Mouse (Mus musculus) hindbrain, embryonic 12.5 days (tissue): ENCODE measurements around the gene C1qtnf2. TPM values are rescaled to one million over a fixed set of nuclear protein-coding genes. Genes with fewer than 3 reads are reported as not detected.
A peak's percentile ranks its signal among the peaks of the same experiment; 100 is the strongest.

Experiments
- ATAC-seq: fragments of 200-750 bp; cut with Nextera tagmentation; 2 replicates; pipeline ENCODE4 v1.8.0; 2017; ENCODE audit warnings: moderate TSS enrichment; ENCODE audit not compliant: low FRiP score
- H3K27ac ChIP-seq: fragments of 300-500 bp; sonication (generic); 2 replicates; pipeline ENCODE4 v1.5.1; 2016; ENCODE audit warnings: mild to moderate bottlenecking
- H3K27me3 ChIP-seq: fragments of 300-500 bp; sonication (generic); 2 replicates; pipeline ENCODE4 v1.6.1; 2016; ENCODE audit warnings: mild to moderate bottlenecking
- H3K36me3 ChIP-seq: fragments of 300-500 bp; sonication (generic); 2 replicates; pipeline ENCODE4 v1.6.1; 2016; ENCODE audit warnings: mild to moderate bottlenecking
- H3K4me1 ChIP-seq: fragments of 300-500 bp; sonication (generic); 2 replicates; pipeline ENCODE4 v1.6.1; 2016
- H3K4me2 ChIP-seq: fragments of 300-500 bp; sonication (generic); replicated peaks from 2 replicates; pipeline ENCODE4 v1.6.1; 2016; ENCODE audit warnings: mild to moderate bottlenecking
- H3K4me3 ChIP-seq: fragments of 300-500 bp; sonication (generic); 2 replicates; pipeline ENCODE4 v1.5.1; 2016; ENCODE audit warnings: mild to moderate bottlenecking
- H3K9ac ChIP-seq: fragments of 300-500 bp; sonication (generic); 2 replicates; pipeline ENCODE4 v1.6.1; 2016; ENCODE audit warnings: mild to moderate bottlenecking, moderate library complexity
- H3K9me3 ChIP-seq: fragments of 300-500 bp; sonication (generic); replicated peaks from 2 replicates; pipeline ENCODE4 v1.6.1; 2016; ENCODE audit warnings: mild to moderate bottlenecking
- WGBS: fragments of 180-500 bp; shearing (Covaris S2); methylation state at CpG from one replicate; pipeline ENCODE4 v1.1.7; 2016; 5-methylcytosine and 5-hydroxymethylcytosine counted together
- polyA plus RNA-seq: library from polyadenylated mRNA; unstranded; fragments of >200 nt; fragmentation: Nextera tagmentation; extraction: Ambion mirVana; gene quantifications from 2 replicates; pipeline ENCODE4 v1.2.1, GENCODE M21; 2016

C1qtnf2 gene
- polyA plus RNA-seq, 1 experiment from 2014 or later = 5.4 TPM

DNA sequence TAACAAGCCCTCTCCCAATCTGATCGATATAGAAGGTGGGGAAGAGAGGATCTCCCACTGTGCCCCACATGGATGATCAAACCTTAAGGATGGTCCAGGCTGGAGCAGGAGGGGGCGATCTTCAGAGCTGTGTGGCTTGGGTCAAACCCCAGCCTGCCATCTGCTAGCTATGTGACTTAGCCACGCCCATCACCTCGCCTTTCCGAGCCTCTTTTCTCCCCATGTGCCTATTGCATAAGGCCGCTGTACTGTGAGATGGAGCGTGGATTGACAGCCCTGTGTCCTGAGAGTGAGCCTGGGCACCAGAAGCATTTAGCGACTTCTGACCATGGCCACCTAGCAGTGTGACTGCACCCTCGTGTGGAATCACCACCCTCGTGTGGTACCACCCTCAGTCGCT is 10.6 kb downstream of the C1qtnf2 start:
- peaks cover 11% of the 10 kb centered on the region for H3K4me1 ChIP-seq
- peak; percentile 73 for ATAC-seq
- WGBS = 39% methylated on average over 11 of the region's 11 CpGs
- no peaks in the 10 kb centered on the region for H3K36me3 ChIP-seq
- H3K9me3 ChIP-seq = no peaks in the 10 kb centered on the region
- no peak overlapping the region for H3K4me2 ChIP-seq
- H3K27me3 ChIP-seq = 0 out of 2 replicates have a peak, but pooled peaks cover 3% of the 10 kb centered on the region
- H3K27ac ChIP-seq = no peak overlapping the region
- no peak overlapping the region for H3K4me3 ChIP-seq
- no peak overlapping the region for H3K9ac ChIP-seq

DNA sequence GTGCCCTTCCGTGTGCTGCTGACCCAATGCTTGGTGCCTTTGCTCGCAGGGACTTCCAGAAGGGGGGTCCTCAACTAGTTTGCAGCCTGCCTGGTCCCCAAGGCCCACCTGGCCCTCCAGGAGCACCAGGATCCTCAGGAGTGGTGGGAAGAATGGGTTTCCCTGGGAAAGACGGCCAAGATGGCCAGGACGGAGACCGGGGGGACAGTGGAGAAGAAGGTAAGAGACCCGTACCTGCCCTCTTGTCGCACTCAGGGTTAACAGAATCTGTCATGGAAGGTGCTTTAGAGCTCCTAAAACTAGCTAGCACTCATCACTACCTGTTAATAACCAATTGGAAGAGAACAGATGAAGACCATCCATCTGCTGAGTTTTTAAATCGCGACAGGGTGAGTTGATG is 11.8 kb downstream of the C1qtnf2 start:
- no peak overlapping the region for H3K27ac ChIP-seq
- no peak overlapping the region for H3K4me3 ChIP-seq
- WGBS = 94% methylated on average over 9 of the region's 9 CpGs
- H3K9ac ChIP-seq = no peak overlapping the region
- H3K9me3 ChIP-seq = no peaks in the 10 kb centered on the region
- H3K4me2 ChIP-seq = no peak overlapping the region
- H3K36me3 ChIP-seq = no peaks in the 10 kb centered on the region
- H3K4me1 ChIP-seq = peaks cover 11% of the 10 kb centered on the region
- no peak for ATAC-seq
- H3K27me3 ChIP-seq = no peaks in the 10 kb centered on the region

DNA sequence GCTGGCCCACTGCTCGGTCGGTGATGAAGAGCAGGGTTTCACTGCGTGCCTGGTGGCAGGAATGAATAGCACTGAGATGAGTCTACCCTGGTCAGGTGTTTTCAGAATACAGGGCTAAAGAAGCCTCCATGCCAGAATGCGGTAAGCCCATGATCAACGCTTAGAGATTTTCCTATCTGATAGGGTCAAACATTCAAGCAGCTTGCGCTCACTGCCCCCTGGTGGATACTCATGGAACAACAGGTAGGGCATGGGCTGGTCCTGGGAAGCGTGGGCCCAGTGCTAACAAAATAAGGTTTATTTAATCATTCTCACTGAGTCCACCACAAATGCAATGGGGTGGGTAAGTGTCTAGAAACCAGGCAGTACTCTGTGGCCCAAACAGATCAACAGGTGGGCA is 18.6 kb downstream of the C1qtnf2 start:
- no peaks in the 10 kb centered on the region for H3K27me3 ChIP-seq
- H3K4me1 ChIP-seq = 0 out of 2 replicates have a peak, but pooled peaks cover 4% of the 10 kb centered on the region
- no peak overlapping the region for H3K27ac ChIP-seq
- no peaks in the 10 kb centered on the region for H3K36me3 ChIP-seq
- ATAC-seq = peak; percentile 26
- no peaks in the 10 kb centered on the region for H3K9me3 ChIP-seq
- no peak overlapping the region for H3K9ac ChIP-seq
- 31% methylated on average over 7 of the region's 7 CpGs for WGBS
- no peak overlapping the region for H3K4me2 ChIP-seq
- no peak overlapping the region for H3K4me3 ChIP-seq

DNA sequence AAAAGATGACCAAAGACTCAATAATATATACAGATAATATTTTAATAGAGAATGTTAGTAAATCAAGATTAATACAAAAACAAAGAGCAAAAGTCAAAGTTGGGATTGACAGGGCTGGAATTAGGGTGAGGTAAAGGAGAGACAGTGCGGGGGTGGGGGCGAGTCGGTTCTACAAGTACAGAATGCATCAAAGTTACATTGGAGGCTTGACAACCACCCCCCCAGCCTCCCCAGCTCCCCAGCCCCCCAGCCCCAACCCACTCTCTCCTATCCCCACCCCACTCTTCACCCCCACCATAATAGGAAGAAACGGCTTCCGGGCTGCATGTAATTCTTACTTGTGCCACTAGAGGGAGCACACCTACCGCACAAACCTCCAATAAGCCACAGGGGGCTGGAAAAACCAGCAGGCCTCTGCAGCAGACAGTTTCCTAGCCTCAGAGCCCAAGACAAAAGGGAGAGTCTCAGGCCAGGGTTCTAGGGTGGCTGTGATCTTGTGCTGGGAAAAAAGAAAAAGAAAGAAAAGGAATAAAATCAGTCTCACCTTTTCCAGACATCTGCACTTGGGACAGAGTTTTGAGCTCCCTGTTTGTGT is 19.8 kb downstream of the C1qtnf2 start:
- Histone ChIP-seq H3K4me1 (0 out of 2 replicates have a peak, but pooled peaks cover 4% of the 10 kb centered on the region), H3K9ac (no peak overlapping the region; the same call in 1 of the 2 replicates), H3K4me3 (no peak overlapping the region), H3K4me2 (no peak overlapping the region), H3K36me3 (no peaks in the 10 kb centered on the region), H3K9me3 (peaks cover 7% of the 10 kb centered on the region), H3K27ac (no peak overlapping the region), H3K27me3 (no peaks in the 10 kb centered on the region)
- WGBS = 21% methylated on average over 6 of the region's 6 CpGs
- peak; percentile 84 for ATAC-seq

DNA sequence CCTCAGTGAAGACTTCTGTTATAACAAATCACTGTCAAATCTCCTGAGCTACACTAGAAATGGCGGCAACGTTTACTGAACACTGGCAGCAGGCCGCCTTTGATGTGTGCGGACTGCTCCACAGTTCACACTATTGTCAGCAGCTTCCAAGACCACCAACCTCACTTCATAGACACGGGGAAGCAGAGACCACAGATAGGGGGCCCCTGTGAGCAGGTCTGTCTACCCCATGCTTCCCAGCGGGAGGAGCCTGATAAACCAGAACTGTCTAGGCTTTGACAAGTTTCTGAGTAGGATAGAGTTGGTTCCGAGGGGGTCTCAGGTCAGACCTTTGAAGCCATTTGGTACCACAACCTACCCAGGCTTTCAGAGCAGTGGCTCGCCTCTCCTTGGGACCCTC is 21.0 kb downstream of the C1qtnf2 start:
- 0 out of 2 replicates have a peak, but pooled peaks cover 4% of the 10 kb centered on the region for H3K4me1 ChIP-seq
- peaks cover 7% of the 10 kb centered on the region for H3K9me3 ChIP-seq
- H3K4me3 ChIP-seq = no peak overlapping the region
- no peaks in the 10 kb centered on the region for H3K27me3 ChIP-seq
- H3K4me2 ChIP-seq = no peak overlapping the region
- no peak overlapping the region for H3K9ac ChIP-seq
- 43% methylated on average over 8 of the region's 8 CpGs for WGBS
- H3K27ac ChIP-seq = no peak overlapping the region
- no peak for ATAC-seq
- no peaks in the 10 kb centered on the region for H3K36me3 ChIP-seq

DNA sequence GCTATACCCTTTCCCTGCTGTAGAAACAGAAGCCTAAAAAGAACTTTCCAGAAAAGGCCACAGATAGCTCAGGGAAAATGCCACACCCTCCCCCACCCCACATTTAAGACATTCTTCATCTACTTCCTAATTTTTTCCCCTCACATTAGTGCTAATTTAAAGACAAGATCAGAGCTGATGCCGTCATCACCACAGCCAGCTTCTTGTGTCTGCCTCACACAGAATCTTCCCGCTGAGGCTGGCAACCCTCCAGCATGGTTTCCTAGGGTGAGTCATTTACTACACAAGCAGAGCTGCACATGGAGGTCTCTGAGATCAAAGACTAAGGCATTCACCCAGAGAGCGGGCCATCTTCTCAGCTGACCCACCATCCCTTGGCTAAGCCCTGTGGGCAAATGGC is 21.5 kb downstream of the C1qtnf2 start:
- no peak overlapping the region for H3K9ac ChIP-seq
- no peaks in the 10 kb centered on the region for H3K27me3 ChIP-seq
- no peak overlapping the region for H3K27ac ChIP-seq
- H3K4me2 ChIP-seq = no peak overlapping the region
- 68% methylated on average over 3 of the region's 3 CpGs for WGBS
- no peak overlapping the region for H3K4me3 ChIP-seq
- H3K4me1 ChIP-seq = 0 out of 2 replicates have a peak, but pooled peaks cover 4% of the 10 kb centered on the region
- no peaks in the 10 kb centered on the region for H3K36me3 ChIP-seq
- peaks cover 7% of the 10 kb centered on the region for H3K9me3 ChIP-seq
- no peak for ATAC-seq

DNA sequence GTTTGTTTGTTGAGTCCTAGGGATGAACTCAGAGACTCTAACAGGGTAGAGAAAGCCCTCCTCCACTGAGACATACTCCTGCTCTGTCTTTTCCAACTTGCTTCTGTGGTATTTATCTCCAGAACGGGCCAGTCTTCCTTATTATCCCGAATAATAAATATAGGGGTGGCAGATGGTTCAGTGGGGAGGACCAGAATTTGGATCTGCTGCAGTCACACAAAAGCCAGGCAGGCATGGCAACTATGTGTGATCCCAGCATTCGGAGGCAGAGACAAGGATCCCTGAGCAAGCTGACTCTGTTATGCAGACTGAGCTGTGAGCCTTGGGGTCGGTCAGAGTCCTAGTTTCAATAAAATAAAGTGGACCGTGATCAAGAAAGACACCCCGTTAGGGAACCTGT is 27.2 kb downstream of the C1qtnf2 start:
- H3K4me3 ChIP-seq = no peak overlapping the region
- no peak for ATAC-seq
- H3K9ac ChIP-seq = 0 out of 2 replicates have a peak overlapping the region, but pooled peaks have one; percentile 23
- no peaks in the 10 kb centered on the region for H3K4me1 ChIP-seq
- WGBS = 84% methylated on average over 6 of the region's 6 CpGs
- H3K27me3 ChIP-seq = no peaks in the 10 kb centered on the region
- peaks cover 7% of the 10 kb centered on the region for H3K9me3 ChIP-seq
- H3K36me3 ChIP-seq = no peaks in the 10 kb centered on the region
- no peak overlapping the region for H3K4me2 ChIP-seq
- H3K27ac ChIP-seq = no peak overlapping the region

DNA sequence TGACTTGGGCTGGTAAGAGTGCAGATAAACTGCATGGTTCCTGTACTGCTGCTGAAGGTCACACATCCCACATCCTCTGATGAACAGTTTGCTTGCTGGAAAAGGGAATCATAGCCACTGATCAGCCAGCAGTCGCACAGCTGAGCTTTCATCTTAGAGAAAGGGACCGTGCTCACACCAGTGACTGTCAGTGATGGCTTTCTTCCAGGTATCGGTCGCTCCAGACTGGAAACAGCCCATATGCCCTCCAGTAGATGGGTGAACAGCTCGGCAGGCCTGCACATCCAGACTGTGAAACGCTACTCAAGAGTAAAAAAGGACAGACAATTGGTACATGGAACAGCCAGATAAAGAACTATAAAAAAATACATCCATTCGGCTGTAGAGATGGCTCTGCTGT is 31.1 kb downstream of the C1qtnf2 start:
- H3K9ac ChIP-seq = no peak overlapping the region
- H3K27ac ChIP-seq = no peak overlapping the region
- no peak for ATAC-seq
- no peak overlapping the region for H3K4me2 ChIP-seq
- H3K9me3 ChIP-seq = no peaks in the 10 kb centered on the region
- no peak overlapping the region for H3K4me3 ChIP-seq
- H3K27me3 ChIP-seq = no peaks in the 10 kb centered on the region
- WGBS = 89% methylated on average over 7 of the region's 7 CpGs
- H3K36me3 ChIP-seq = no peaks in the 10 kb centered on the region
- H3K4me1 ChIP-seq = no peaks in the 10 kb centered on the region

DNA sequence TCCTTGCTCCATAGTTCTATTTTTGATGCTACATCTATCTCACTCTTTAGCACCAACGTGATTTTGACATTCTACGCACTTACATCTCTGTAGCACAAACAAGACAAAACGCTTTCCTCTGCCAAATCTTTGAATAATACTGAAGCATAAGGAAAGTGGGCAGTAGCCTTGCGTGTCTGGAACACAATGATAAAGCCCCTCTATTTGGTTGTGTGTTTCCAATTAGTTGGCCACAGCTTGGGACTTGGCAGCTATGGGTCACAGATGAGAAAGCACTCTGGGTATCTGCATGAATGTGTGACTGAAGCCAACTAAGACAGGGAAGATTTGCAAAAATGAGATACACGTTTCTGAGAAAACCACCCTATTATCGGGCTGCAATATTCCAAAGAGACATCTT is 33.9 kb downstream of the C1qtnf2 start:
- H3K27ac ChIP-seq = no peak overlapping the region
- no peaks in the 10 kb centered on the region for H3K27me3 ChIP-seq
- H3K4me1 ChIP-seq = no peaks in the 10 kb centered on the region
- H3K9ac ChIP-seq = no peak overlapping the region
- H3K4me2 ChIP-seq = no peak overlapping the region
- H3K4me3 ChIP-seq = no peak overlapping the region
- H3K9me3 ChIP-seq = no peaks in the 10 kb centered on the region
- no peak for ATAC-seq
- 87% methylated on average over 6 of the region's 6 CpGs for WGBS
- no peaks in the 10 kb centered on the region for H3K36me3 ChIP-seq

DNA sequence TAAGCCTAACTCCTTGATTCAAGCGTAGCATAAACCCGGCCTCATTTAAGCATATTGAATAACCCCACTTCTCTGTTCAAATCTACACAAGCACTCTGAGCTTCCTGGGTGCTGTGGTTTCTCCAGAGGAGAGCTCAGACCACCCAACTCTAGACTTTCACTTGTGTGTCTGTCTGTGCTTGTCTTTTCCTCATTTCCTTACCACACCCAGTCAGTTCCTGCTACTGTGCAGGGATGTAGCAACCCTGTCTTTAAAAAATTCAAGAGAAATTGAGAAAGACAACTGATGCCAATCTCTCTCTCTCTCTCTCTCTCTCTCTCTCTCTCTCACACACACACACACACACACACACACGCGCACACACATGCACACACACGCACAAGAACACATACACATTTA is 35.8 kb downstream of the C1qtnf2 start:
- 92% methylated on average over 5 of the region's 5 CpGs for WGBS
- H3K4me1 ChIP-seq = no peaks in the 10 kb centered on the region

DNA sequence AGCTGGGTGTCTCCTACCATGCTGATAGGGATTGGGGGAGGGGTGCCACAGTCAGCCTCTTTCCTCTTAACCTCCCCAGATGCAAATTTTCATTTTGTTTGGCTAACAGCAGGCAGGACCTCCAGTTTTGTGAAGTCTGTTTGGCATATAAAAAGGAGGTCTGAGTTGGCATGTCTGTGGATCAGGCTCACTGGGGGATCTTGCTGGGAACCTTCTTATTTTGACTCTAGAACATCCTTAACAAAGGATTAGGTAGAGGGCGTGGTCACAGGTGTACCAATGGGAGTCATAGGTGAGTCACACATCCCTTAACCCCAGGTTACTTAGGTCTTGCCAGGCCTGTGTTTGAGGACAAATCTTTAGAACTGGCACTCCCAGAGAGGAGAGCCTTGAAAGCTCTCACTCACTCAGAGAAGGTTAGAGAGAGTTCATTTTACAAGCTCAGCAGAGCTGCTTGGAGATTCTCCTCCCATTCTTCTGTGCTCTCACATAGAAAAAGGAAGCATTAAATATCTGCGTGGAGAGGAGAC is 38.6 kb downstream of the C1qtnf2 start:
- no peak for ATAC-seq
- Histone ChIP-seq H3K9me3 (no peaks in the 10 kb centered on the region), H3K4me2 (no peak overlapping the region), H3K4me1 (no peaks in the 10 kb centered on the region), H3K36me3 (no peaks in the 10 kb centered on the region), H3K27me3 (no peaks in the 10 kb centered on the region), H3K4me3 (no peak overlapping the region), H3K27ac (no peak overlapping the region), H3K9ac (no peak overlapping the region)
- WGBS = 76% methylated on average over 2 of the region's 2 CpGs

More for the DNA sequence above, 35.8 kb downstream of the C1qtnf2 start:
- Histone ChIP-seq H3K9ac (no peak overlapping the region), H3K9me3 (no peaks in the 10 kb centered on the region), H3K4me3 (no peak overlapping the region), H3K27ac (no peak overlapping the region), H3K36me3 (no peaks in the 10 kb centered on the region), H3K4me2 (no peak overlapping the region), H3K27me3 (no peaks in the 10 kb centered on the region)
- ATAC-seq = no peak

DNA sequence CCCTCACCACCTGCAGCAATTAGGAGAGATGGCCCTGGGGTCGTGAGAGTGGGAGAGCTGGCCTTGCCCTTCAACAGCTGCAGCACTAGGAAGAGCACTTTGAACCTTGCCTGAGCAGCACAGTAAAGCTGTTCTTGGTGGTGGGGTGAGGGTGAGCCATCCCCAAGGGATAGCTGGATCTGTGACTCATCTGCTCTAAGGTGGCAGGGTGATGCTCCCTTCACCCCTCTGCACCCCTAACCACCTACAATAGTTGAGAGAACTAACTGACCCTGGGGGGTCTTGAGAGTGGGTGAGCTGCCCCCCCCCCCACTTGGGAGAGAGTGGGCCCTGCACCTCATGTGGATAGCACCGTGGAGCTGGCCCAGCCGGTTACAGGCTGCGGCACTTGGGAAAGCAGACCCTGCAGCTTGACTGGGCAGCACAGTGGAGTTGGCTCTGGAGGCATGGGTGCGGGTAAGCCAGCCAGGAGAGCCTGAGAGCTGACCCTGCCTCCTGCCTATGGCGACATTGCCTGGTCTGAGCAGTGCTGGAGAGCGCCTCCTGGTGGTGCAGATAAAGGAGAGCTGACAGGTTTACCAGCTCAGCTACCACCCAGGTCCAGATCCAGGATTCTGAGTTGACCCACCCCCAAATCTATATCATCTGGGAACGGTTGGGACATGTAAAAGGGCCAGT is 42.4 kb downstream of the C1qtnf2 start:
- no peaks in the 10 kb centered on the region for H3K27me3 ChIP-seq
- 33% methylated on average over 8 of the region's 8 CpGs for WGBS
- H3K4me3 ChIP-seq = no peak overlapping the region
- H3K9ac ChIP-seq = no peak overlapping the region
- H3K36me3 ChIP-seq = no peaks in the 10 kb centered on the region
- H3K27ac ChIP-seq = no peak overlapping the region
- H3K9me3 ChIP-seq = no peaks in the 10 kb centered on the region
- peak; percentile 43; the same call in 1 of the 2 replicates for ATAC-seq
- no peaks in the 10 kb centered on the region for H3K4me1 ChIP-seq
- H3K4me2 ChIP-seq = no peak overlapping the region

DNA sequence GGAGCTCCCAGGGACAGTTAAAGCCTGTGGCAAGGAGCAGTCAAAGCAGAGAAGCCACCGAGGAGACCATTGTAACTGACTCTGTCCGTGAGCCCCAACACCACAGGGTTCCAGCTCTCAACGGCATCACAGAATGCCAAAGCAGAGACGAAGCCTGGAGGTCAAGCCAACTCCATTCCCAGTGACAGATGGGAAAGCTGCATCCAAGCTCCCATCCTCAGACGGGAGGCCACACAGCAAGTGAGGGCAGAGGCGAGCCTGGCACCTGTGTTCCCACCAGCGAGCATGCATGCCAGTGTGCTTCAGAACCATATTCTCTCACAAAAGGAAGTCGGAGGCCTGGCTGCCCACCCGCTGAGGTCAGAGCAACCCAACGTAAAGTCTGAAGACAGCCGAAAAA is 43.6 kb downstream of the C1qtnf2 start:
- Histone ChIP-seq H3K36me3 (no peaks in the 10 kb centered on the region), H3K4me2 (no peak overlapping the region), H3K4me1 (no peaks in the 10 kb centered on the region), H3K9ac (no peak overlapping the region), H3K9me3 (no peaks in the 10 kb centered on the region), H3K27ac (no peak overlapping the region), H3K4me3 (no peak overlapping the region), H3K27me3 (no peaks in the 10 kb centered on the region)
- ATAC-seq = no peak
- 70% methylated on average over 11 of the region's 11 CpGs for WGBS
